Mouse (Mus musculus) G1E-ER4 (cell line): ENCODE data around the gene Fancd2. TPM values are rescaled to one million over a fixed set of nuclear protein-coding genes. Genes with fewer than 3 reads are reported as not detected.

ENCODE experiments used
- GATA1 ChIP-seq: IDR thresholded peaks from one replicate; pipeline ENCODE4 v1.8.0; 2012; ENCODE audit warnings: low read length, inconsistent platforms
- polyA plus RNA-seq: library from polyadenylated mRNA; stranded (reverse); fragments of >175 nt; gene quantifications from 2 replicates; pipeline ENCODE4 v1.2.3, GENCODE M21; 2012

Fancd2 gene
- 0.94 and 1.4 TPM in 2 replicates for polyA plus RNA-seq

DNA sequence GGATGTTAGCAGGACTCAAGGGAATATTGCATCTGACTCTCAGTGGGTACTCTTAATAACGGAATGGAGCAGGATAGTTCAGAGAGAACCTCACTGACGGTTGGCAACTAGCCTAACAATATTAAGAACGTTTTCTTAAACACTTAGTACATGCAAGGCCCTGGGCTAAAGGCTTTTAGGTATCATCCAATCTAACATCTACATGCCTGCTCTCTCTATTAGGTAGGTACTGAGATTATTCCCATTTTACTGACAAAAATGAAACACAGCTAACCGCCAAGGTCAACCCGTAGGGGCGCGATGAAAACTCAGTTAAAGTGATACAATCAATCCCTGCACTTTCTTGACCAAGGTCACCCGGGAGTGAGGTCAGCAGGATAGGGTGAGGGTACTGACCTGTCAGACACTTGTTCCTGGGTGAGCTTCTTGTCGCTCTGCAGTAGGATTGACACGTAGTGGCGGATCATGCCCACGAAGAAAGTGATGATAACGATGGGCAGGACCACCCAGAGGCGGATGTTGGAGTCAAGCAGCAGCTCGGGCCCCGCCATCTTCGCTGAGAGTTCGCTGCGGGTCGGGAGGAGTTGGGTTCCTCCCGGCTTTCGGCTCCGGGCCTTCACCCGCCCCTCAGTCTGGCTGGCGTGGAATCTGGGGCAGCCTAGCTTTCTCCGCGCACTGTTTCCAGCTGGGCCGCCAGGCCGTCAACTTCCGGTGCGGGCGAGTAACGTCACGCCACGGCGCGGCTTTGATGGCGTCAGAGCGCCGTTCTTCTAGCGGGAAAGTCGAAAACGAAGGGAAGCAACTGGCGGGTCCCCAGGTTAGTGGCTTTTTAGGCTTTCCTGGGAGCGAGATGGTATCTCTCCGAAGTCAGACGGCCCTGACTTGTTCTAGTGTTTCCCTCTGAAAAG, at the start of gene Fancd2, which contains the start of gene Emc3:
Fancd2 (plus strand) TSS at position 751 of the 908 bp plus-strand sequence.
Emc3 (minus strand) TSS at position 721 of the 908 bp plus-strand sequence.
- no peak for TF ChIP-seq GATA1

DNA sequence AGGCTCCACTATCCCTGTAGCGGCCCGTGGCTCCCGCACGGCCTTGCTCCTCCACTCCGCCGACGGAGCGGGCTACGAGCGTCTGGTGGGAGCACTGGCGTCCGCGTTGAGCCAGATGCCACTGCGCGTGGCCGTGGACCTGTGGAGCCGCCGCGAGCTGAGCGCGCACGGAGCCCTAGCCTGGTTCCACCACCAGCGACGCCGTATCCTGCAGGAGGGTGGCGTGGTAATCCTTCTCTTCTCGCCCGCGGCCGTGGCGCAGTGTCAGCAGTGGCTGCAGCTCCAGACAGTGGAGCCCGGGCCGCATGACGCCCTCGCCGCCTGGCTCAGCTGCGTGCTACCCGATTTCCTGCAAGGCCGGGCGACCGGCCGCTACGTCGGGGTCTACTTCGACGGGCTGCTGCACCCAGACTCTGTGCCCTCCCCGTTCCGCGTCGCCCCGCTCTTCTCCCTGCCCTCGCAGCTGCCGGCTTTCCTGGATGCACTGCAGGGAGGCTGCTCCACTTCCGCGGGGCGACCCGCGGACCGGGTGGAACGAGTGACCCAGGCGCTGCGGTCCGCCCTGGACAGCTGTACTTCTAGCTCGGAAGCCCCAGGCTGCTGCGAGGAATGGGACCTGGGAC, 48.9 kb upstream of the Fancd2 start:
- no peak for TF ChIP-seq GATA1

DNA sequence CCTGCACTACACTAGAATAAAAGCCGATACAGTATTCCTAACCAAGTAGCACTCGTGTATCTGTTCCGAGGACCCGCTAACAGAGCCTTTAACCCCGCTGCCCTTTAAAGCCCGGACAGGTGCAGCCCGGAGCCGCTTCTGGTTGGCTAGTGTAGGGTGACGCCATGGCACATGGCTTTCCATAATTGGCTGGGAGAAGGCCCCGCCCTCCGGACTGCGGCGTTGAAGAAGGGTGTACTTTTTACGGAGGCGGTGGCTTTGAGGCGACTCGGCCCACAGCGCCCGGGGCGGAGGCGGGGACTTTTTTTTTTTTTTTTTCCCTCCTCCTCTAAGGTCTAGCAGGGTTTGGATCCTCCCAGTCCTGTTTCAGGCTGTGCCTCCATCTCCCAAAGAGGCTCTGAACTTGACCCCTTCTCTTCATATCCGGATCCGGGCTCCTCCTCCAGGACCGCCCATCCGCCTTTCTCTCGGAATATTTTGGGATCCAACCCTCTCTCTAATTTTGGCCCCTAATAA, 48.3 kb upstream of the Fancd2 start, which contains the start of gene Creld1:
Creld1 (plus strand) TSS at position 198 of the 516 bp plus-strand sequence.
- no peak for TF ChIP-seq GATA1

DNA sequence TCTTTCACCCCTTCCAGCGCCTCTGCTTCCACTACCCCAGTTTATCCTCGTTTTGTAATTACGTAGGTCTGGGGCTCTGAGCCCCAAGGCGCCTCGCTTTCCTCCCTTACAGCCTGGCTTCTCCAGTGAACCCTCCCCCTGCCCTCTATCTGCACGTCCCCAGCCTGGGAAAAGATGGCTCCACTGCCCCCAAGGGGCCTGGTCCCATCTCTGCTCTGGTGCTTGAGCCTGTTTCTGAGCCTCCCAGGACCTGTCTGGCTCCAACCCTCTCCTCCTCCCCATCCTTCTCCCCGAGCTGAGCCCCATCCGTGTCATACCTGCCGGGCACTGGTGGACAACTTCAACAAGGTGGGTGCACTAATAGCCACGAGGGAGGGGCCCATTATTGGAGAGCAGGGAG, 47.8 kb upstream of the Fancd2 start:
- TF ChIP-seq GATA1 = no peak

DNA sequence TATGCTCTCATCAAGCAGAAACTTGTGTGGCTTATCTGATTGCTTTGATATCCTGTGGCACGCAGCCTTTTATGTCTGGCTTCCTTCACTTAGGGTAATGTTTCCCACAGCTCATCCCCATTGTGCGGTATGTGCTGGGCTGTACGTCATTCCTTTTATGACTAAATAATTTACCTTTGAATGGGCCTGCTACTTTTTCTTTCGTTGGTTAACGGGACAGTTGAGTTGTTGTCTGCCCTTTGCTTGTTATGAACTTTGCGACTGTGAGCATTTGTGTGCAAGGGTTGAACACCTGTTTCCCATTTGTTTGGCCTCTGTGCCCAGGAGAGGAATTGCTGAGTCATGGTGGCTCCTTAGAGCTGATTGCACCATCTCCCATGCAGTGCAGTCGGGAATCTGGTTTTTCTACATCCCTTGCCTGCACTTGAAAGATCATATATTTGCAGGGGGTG, 44.3 kb upstream of the Fancd2 start:
- TF ChIP-seq GATA1 = no peak

DNA sequence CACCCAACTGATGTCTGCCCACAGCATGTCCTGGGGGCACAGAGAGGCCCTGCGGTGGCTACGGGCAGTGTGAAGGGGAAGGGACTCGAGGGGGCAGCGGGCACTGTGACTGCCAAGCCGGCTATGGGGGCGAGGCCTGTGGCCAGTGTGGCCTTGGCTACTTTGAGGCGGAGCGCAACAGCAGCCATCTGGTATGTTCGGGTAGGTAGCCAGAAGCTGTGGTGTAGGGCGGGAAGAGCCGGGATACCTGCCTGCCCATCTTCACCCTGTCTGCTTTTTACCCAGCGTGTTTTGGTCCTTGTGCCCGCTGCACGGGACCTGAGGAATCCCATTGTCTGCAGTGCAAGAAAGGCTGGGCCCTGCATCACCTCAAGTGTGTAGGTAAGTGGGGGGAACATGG, 42.1 kb upstream of the Fancd2 start:
- TF ChIP-seq GATA1 = no peak

DNA sequence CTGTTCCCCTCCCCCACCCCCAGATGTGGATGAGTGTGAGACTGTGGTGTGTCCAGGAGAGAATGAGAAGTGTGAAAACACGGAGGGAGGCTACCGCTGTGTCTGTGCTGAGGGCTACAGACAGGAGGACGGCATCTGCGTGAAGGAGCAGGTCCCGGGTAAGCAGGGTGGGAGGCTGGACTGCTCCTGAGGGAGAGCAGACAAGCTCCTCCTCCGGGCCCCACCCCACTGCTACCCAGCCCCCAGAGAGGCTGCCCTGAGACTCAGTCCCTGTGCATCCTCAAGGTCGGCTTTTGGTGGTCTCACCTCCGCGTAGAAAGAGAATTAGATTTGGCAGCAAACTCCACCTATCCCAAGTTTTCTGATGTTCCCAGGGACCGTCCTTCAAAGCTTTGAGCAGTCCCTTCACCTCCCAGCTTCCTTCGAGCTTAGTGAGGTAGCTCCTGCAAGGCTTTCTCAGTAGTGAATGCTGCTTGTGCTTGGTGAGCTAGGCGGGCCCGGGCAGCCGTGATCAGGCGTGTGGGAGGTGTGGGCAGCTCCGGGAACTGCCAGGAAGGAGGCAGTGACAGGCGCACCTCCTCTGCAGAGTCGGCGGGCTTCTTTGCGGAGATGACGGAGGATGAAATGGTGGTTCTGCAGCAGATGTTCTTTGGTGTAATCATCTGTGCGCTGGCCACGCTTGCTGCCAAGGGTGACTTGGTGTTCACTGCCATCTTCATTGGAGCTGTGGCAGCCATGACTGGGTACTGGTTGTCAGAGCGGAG, 39.2 kb upstream of the Fancd2 start:
- no peak for TF ChIP-seq GATA1

DNA sequence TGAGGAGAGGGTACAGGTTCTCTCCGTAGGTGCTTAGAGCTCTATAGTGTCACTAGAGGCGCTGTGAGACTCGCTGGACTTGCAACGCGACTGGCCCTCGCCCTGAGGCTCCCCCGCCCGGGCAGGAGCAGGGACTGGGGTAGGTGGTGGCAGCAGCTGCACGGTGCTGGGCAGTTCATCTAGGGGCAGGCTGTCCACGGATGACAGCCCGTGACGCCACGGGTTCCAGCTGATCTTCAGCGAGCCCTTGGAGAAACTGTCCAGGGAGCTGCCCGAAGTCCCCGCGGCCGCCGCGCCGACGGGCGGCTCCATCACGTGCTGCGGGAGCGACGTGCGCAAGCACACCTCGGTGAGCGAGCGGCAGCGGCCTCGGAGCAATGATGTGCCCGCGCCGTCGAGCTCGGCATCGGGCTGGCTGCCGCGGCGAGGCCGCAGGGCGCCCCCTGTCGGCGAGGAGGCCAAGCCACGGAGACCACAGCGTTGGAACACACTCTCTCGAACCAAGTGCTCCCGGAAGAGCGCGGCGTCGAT, 37.2 kb upstream of the Fancd2 start:
- no peak for TF ChIP-seq GATA1

DNA sequence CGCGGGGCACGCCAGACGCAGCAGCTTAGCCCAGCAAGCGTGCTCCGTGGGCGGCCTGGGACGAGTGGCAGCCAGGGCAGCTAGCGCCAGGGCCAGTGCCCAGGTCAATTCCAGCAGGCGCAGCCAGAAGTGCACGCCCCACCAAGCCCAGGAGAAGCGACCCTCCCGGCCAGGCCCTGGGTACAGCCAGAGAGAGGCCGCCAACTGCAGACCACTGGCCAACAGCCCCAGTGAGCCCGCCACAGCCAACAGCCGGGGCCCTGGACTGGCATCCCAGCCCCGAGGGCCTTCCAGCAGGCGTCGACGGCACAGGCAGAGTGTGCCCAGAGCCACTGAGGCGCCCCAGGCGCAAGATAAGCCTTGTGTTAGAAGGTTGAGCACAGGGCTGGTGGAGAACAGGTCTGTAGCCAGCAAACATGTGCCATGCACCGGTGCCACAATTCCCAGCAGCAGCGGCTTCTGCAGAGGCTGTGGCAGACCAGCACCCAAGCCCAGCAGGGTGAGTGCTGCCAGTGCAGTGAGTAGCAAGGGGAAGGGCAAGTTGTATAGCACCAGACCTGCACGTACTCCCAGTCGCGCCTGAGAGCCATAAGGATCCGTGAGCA, 36.3 kb upstream of the Fancd2 start:
- no peak for TF ChIP-seq GATA1

DNA sequence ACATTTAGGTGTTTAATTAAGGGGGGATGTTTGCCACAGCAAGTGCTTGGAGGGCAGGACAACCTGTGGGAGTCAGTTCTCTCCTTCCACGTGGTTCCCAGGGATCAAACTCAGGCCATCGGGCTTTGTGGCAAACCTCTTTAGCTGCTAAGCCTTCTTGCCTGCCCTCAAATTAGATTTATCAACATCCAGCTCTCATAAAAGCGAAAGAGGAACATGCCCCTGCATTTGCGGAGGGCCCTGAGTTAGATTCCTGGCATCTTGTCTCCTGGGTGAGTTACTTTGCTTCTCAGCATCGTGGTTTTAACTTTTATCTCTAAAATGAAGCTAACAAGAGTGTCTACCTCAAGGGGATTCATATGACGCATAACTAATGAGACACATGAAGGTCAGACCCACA, 32.1 kb upstream of the Fancd2 start:
- TF ChIP-seq GATA1 = no peak

DNA sequence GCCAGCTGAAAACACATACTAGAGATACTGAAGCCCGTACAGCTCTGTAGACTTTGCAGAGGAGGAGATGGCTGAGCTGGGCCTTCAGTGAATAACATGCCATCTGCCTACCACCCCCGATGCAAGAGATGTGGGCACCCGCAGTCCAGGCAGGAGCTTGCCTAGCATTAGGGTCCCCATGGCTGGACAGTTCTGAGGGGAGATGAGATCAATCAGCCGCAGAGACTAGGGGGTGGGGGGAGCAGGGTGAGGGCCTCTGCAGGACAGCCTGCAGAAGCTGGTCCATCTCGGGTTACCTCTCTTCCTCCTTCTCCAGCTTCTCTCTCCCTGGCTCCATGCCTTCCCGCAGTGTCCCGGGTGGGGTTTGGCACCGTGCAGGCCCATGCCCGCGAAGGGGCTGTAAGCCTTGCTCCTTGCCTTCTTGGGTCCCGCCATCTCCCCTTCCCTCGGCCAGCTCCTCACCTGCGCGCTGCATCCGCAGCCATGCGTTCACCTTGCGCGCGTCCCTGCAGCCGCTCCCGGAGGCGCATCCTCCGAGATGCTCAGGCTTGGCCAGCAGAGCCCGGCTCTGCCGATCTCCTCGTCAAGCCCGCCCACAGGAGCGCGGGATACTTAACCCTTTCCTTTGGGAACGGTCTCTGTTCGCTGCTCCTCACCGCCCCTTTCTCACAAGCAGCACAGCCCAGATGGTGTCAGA, 29.9 kb upstream of the Fancd2 start, which contains the start of gene Prrt3:
Prrt3 (minus strand) TSS at position 544 of the 697 bp plus-strand sequence.
- TF ChIP-seq GATA1 = no peak

DNA sequence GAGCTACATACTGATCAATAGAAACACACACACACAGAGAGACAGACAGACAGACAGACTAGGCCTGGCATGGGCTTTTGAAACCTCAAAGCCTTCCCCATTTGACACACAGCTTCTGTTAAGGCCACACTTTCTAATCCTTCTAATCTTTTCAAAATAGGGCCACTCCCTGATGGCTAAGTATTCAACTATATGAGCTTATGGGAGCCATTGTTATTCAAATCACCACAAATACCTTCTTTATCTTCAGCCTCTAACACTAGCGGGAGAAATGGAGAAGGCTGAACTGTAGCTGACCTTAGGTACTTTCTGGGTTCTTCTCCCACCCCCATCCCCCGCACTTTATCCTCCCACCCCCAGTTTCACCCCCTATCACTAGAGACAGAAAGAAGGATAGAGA, 28.7 kb upstream of the Fancd2 start:
- no peak for TF ChIP-seq GATA1

DNA sequence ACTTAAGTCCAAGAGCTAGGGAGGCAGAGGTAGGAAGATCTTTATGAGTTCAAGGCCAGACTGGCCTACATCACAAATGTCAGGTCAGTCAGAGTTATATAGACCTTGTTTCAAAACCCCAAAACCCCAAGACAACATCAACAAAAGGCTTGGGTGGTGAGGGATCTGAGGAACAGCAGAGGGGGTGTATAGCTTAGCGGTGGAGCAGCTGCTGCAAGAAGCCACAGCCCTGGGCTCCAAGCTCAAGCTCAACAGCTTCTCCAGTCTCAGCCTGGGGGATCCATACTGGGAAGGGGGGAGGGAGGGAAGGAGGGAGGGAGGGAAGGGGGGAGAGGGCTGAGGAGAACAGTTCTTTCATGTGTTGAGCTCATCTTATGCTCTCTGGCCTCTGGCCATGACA, 25.8 kb upstream of the Fancd2 start:
- TF ChIP-seq GATA1 = no peak

DNA sequence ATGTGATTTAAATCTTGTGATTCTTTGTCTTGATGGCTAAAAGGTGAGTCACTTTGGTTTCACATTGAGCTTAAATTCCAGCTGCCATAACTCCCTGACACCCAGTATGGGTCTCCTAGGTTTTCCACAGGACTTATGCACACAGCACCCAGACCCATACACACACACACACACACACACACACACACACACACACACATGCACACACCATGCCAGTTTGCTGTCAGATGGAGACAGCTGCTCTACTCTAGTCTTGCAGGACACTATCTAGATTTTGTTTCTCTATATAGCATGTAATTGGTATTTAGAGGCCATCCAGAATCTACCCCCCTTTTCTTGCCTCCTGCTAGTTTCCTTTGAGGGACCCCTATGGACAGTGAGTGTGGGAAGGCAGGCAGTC, 24.4 kb upstream of the Fancd2 start:
- TF ChIP-seq GATA1 = no peak
